Mouse (Mus musculus): ENCODE data around the gene Rbfox1. TPM values are rescaled to one million over a fixed set of nuclear protein-coding genes. Genes with fewer than 3 reads are reported as not detected.

Gene Rbfox1
- polyA plus RNA-seq, 1 experiment from 2014 or later, result 3.1 TPM

DNA sequence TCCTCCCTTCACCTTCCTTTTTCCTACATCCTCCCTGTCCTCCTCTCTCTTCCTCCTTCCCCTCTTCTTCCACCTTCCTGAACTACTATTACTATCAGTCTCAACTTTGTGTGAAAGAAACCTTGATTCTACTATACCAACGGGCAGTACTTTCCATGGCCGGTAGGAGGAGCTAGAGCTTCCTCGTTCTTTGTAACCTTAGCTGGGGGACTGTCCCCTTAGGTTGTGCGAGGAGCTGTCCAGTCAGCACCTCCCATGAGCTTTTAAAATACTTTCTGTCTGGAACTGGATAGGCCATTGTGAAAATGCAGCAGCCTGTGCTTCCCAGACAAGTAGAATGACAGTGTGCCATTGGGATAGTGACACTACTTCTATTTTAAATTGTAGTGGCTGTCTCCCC is 3.3 kb upstream of the Rbfox1 start:
- no peaks in the 10 kb centered on the region for H3K9me3 ChIP-seq (replicated peaks; ENCODE audit: control insufficient read depth, low read length)
- ATAC-seq (replicated peaks; ENCODE audit: insufficient number of reproducible peaks, low FRiP score, low TSS enrichment), result no peak
- H3K9ac ChIP-seq (ENCODE audit: low read depth, low read length), result no peak overlapping the region
- no peaks in the 10 kb centered on the region for H3K36me3 ChIP-seq (ENCODE audit: control insufficient read depth, insufficient read depth, low read length)
- H3K4me3 ChIP-seq (ENCODE audit: low read depth, low read length), result no peak overlapping the region
- H3K4me2 ChIP-seq, result no peak overlapping the region
- H3K4me1 ChIP-seq (ENCODE audit: control insufficient read depth, insufficient read depth, low read length), result no peaks in the 10 kb centered on the region
- H3K27me3 ChIP-seq (ENCODE audit: control insufficient read depth, insufficient read depth, low read length), result peaks cover 26% of the 10 kb centered on the region
- H3K27ac ChIP-seq (ENCODE audit: low read depth, low read length), result no peak overlapping the region
- under 1% methylated on average over 4 of the region's 4 CpGs for WGBS (ENCODE audit: insufficient replicate concordance)

GRCm38 (mm10) chr16:5885690-5886050 is 515 bp downstream of the Rbfox1 start:
- Histone ChIP-seq H3K27me3 (ENCODE audit: control insufficient read depth, insufficient read depth, low read length) (peaks cover 30% of the 10 kb centered on the region), H3K9me3 (replicated peaks; ENCODE audit: control insufficient read depth, low read length) (no peaks in the 10 kb centered on the region), H3K27ac (ENCODE audit: low read depth, low read length) (no peak overlapping the region), H3K4me2 (peak overlapping the region; percentile 80), H3K36me3 (ENCODE audit: control insufficient read depth, insufficient read depth, low read length) (no peaks in the 10 kb centered on the region), H3K9ac (ENCODE audit: low read depth, low read length) (no peak overlapping the region), H3K4me1 (ENCODE audit: control insufficient read depth, insufficient read depth, low read length) (no peaks in the 10 kb centered on the region), H3K4me3 (ENCODE audit: low read depth, low read length) (peak overlapping the region; percentile 46)
- no peak for ATAC-seq (replicated peaks; ENCODE audit: insufficient number of reproducible peaks, low FRiP score, low TSS enrichment)
- WGBS (ENCODE audit: insufficient replicate concordance), result 4% methylated on average over 15 of the region's 15 CpGs

GRCm38 (mm10) chr16:5895564-5895963 is 10.4 kb downstream of the Rbfox1 start:
- 68% methylated on average over 7 of the region's 7 CpGs for WGBS (ENCODE audit: insufficient replicate concordance)
- no peak overlapping the region for H3K4me3 ChIP-seq (ENCODE audit: low read depth, low read length)
- ATAC-seq (replicated peaks; ENCODE audit: insufficient number of reproducible peaks, low FRiP score, low TSS enrichment), result no peak
- H3K36me3 ChIP-seq (ENCODE audit: control insufficient read depth, insufficient read depth, low read length), result no peaks in the 10 kb centered on the region
- H3K27me3 ChIP-seq (ENCODE audit: control insufficient read depth, insufficient read depth, low read length), result no peaks in the 10 kb centered on the region
- H3K4me1 ChIP-seq (ENCODE audit: control insufficient read depth, insufficient read depth, low read length), result no peaks in the 10 kb centered on the region
- H3K4me2 ChIP-seq, result no peak overlapping the region
- no peaks in the 10 kb centered on the region for H3K9me3 ChIP-seq (replicated peaks; ENCODE audit: control insufficient read depth, low read length)
- H3K27ac ChIP-seq (ENCODE audit: low read depth, low read length), result no peak overlapping the region
- H3K9ac ChIP-seq (ENCODE audit: low read depth, low read length), result no peak overlapping the region

GRCm38 (mm10) chr16:5898330-5898729 is 13.2 kb downstream of the Rbfox1 start:
- H3K4me3 ChIP-seq (ENCODE audit: low read depth, low read length), result no peak overlapping the region
- ATAC-seq (replicated peaks; ENCODE audit: insufficient number of reproducible peaks, low FRiP score, low TSS enrichment), result no peak
- no peak overlapping the region for H3K4me2 ChIP-seq
- no peaks in the 10 kb centered on the region for H3K9me3 ChIP-seq (replicated peaks; ENCODE audit: control insufficient read depth, low read length)
- no peaks in the 10 kb centered on the region for H3K27me3 ChIP-seq (ENCODE audit: control insufficient read depth, insufficient read depth, low read length)
- no peak overlapping the region for H3K9ac ChIP-seq (ENCODE audit: low read depth, low read length)
- 54% methylated on average over 2 of the region's 2 CpGs for WGBS (ENCODE audit: insufficient replicate concordance)
- H3K36me3 ChIP-seq (ENCODE audit: control insufficient read depth, insufficient read depth, low read length), result no peaks in the 10 kb centered on the region
- no peaks in the 10 kb centered on the region for H3K4me1 ChIP-seq (ENCODE audit: control insufficient read depth, insufficient read depth, low read length)
- no peak overlapping the region for H3K27ac ChIP-seq (ENCODE audit: low read depth, low read length)

DNA sequence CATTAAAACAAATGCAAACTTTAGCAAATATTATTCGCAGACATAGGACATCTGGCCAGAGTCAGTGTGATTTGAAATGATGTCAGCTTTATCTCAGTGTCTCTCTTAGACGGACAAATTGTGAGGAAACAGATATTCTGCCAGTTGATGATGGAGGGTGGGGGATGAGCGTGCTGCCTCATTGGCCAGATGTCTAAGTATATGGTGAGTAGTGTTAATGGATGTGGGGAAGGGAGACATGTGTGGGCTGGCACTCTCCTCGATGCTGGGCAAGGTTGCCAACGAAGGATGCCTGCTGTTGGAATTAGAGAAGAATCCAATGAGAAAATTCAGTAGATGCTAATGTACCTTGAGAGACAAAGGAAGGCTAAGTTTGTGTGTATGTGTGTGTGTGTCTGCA is 25.6 kb downstream of the Rbfox1 start:
- Histone ChIP-seq H3K36me3 (ENCODE audit: control insufficient read depth, insufficient read depth, low read length) (no peaks in the 10 kb centered on the region), H3K4me2 (no peak overlapping the region)

DNA sequence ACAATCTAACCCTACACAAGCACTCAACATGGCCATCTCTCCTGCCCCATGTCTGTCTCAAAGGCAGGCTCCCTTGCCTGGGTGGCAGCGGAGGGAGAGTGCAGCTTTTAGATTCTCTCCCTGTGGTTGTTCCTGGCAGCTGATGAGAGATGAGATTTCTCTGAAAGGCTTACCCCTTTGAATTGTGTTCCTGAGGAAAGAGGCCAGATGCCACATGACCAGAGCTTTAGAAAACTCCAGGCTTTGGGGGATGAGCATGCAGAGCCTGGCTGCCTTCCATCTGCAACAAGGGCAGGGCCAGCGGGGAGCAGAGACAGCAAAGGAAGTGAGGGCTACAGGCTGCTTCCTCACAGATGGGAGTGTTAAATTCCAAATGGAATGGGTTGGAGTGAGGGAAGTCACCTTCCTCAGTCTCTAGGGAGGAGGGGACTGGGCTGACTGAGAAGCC is 26.7 kb downstream of the Rbfox1 start:
- no peak overlapping the region for H3K4me3 ChIP-seq (ENCODE audit: low read depth, low read length)
- no peaks in the 10 kb centered on the region for H3K9me3 ChIP-seq (replicated peaks; ENCODE audit: control insufficient read depth, low read length)
- no peaks in the 10 kb centered on the region for H3K36me3 ChIP-seq (ENCODE audit: control insufficient read depth, insufficient read depth, low read length)
- H3K9ac ChIP-seq (ENCODE audit: low read depth, low read length), result no peak overlapping the region
- H3K4me2 ChIP-seq, result no peak overlapping the region
- H3K27ac ChIP-seq (ENCODE audit: low read depth, low read length), result no peak overlapping the region
- no peaks in the 10 kb centered on the region for H3K27me3 ChIP-seq (ENCODE audit: control insufficient read depth, insufficient read depth, low read length)
- H3K4me1 ChIP-seq (ENCODE audit: control insufficient read depth, insufficient read depth, low read length), result no peaks in the 10 kb centered on the region
- WGBS (ENCODE audit: insufficient replicate concordance), result 24% methylated on average over 2 of the region's 2 CpGs
- no peak; the same call in 1 of the 2 replicates for ATAC-seq (replicated peaks; ENCODE audit: insufficient number of reproducible peaks, low FRiP score, low TSS enrichment)

More for the DNA sequence above, 25.6 kb downstream of the Rbfox1 start:
- no peaks in the 10 kb centered on the region for H3K4me1 ChIP-seq (ENCODE audit: control insufficient read depth, insufficient read depth, low read length)
- no peak overlapping the region for H3K9ac ChIP-seq (ENCODE audit: low read depth, low read length)
- H3K4me3 ChIP-seq (ENCODE audit: low read depth, low read length), result no peak overlapping the region
- H3K27ac ChIP-seq (ENCODE audit: low read depth, low read length), result no peak overlapping the region
- WGBS (ENCODE audit: insufficient replicate concordance), result 63% methylated on average over 5 of the region's 5 CpGs
- ATAC-seq (replicated peaks; ENCODE audit: insufficient number of reproducible peaks, low FRiP score, low TSS enrichment), result no peak
- no peaks in the 10 kb centered on the region for H3K9me3 ChIP-seq (replicated peaks; ENCODE audit: control insufficient read depth, low read length)
- H3K27me3 ChIP-seq (ENCODE audit: control insufficient read depth, insufficient read depth, low read length), result no peaks in the 10 kb centered on the region

DNA sequence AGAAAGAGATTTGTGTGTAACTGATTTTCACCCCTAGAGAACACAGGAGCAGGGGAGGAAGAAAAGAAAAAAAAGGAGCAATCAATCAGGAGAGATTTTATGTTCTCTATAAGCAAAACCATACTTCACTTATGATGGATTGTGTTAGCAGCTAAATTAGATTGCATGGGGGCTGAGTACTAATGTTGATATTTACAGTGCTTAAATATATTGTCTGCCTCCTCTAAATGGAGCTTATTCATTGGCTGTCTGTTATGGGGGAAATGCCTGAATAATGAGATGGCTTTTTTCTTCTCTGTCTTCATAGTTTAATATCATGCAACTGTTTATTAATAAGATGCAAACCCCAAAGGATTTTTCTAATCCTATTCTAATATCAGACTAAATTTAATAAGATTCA is 32.8 kb downstream of the Rbfox1 start:
- Histone ChIP-seq H3K4me3 (ENCODE audit: low read depth, low read length) (no peak overlapping the region), H3K9ac (ENCODE audit: low read depth, low read length) (no peak overlapping the region), H3K4me1 (ENCODE audit: control insufficient read depth, insufficient read depth, low read length) (no peaks in the 10 kb centered on the region), H3K4me2 (no peak overlapping the region), H3K9me3 (replicated peaks; ENCODE audit: control insufficient read depth, low read length) (no peaks in the 10 kb centered on the region), H3K27ac (ENCODE audit: low read depth, low read length) (no peak overlapping the region), H3K36me3 (ENCODE audit: control insufficient read depth, insufficient read depth, low read length) (no peaks in the 10 kb centered on the region), H3K27me3 (ENCODE audit: control insufficient read depth, insufficient read depth, low read length) (no peaks in the 10 kb centered on the region)
- no peak for ATAC-seq (replicated peaks; ENCODE audit: insufficient number of reproducible peaks, low FRiP score, low TSS enrichment)

DNA sequence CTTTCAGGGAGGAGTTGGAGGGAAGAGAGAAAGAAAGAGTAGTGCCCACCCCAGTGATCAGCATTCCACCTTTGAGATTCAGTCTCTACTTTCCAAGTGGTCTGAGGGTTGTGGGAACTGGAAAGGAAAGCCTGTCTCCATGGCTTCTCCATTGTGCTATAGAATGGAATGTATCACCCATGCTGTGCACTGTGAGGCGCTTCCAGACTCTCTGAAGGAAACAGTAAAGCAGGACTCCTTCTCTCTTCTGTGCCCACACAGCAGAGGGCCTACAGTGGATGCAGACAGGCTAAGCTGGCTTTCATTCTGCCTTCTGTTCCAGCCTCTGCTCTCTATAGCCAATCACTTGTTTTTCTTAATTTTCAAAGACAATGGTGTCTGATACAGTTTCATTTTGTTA is 41.8 kb downstream of the Rbfox1 start:
- no peak overlapping the region for H3K9ac ChIP-seq (ENCODE audit: low read depth, low read length)

GRCm38 (mm10) chr16:5931680-5932079 is 46.5 kb downstream of the Rbfox1 start:
- 26% methylated on average over 7 of the region's 7 CpGs for WGBS (ENCODE audit: insufficient replicate concordance)
- H3K4me1 ChIP-seq (ENCODE audit: control insufficient read depth, insufficient read depth, low read length), result no peaks in the 10 kb centered on the region
- H3K36me3 ChIP-seq (ENCODE audit: control insufficient read depth, insufficient read depth, low read length), result no peaks in the 10 kb centered on the region
- H3K4me2 ChIP-seq, result no peak overlapping the region
- H3K9ac ChIP-seq (ENCODE audit: low read depth, low read length), result no peak overlapping the region
- no peak for ATAC-seq (replicated peaks; ENCODE audit: insufficient number of reproducible peaks, low FRiP score, low TSS enrichment)
- H3K27me3 ChIP-seq (ENCODE audit: control insufficient read depth, insufficient read depth, low read length), result no peaks in the 10 kb centered on the region
- no peaks in the 10 kb centered on the region for H3K9me3 ChIP-seq (replicated peaks; ENCODE audit: control insufficient read depth, low read length)
- no peak overlapping the region for H3K4me3 ChIP-seq (ENCODE audit: low read depth, low read length)
- H3K27ac ChIP-seq (ENCODE audit: low read depth, low read length), result no peak overlapping the region

More for the DNA sequence above, 41.8 kb downstream of the Rbfox1 start:
- no peaks in the 10 kb centered on the region for H3K36me3 ChIP-seq (ENCODE audit: control insufficient read depth, insufficient read depth, low read length)
- no peak overlapping the region for H3K4me3 ChIP-seq (ENCODE audit: low read depth, low read length)
- 46% methylated on average over 1 of the region's 1 CpGs for WGBS (ENCODE audit: insufficient replicate concordance)
- H3K4me1 ChIP-seq (ENCODE audit: control insufficient read depth, insufficient read depth, low read length), result no peaks in the 10 kb centered on the region
- H3K9me3 ChIP-seq (replicated peaks; ENCODE audit: control insufficient read depth, low read length), result no peaks in the 10 kb centered on the region
- no peak overlapping the region for H3K4me2 ChIP-seq
- H3K27me3 ChIP-seq (ENCODE audit: control insufficient read depth, insufficient read depth, low read length), result no peaks in the 10 kb centered on the region
- ATAC-seq (replicated peaks; ENCODE audit: insufficient number of reproducible peaks, low FRiP score, low TSS enrichment), result no peak
- no peak overlapping the region for H3K27ac ChIP-seq (ENCODE audit: low read depth, low read length)
